Mouse (Mus musculus) T-helper 1 cell (primary cell): ENCODE data around the gene D430019H16Rik.

ENCODE experiments used
- in situ Hi-C: fragments of 300-600 bp; cut with MboI, MseI; formaldehyde crosslinking; loops from one replicate; pipeline ENCODE4 v1.15.1; 2025; ENCODE audit warnings: high pct_unique_total_duplicates

The D430019H16Rik gene

DNA sequence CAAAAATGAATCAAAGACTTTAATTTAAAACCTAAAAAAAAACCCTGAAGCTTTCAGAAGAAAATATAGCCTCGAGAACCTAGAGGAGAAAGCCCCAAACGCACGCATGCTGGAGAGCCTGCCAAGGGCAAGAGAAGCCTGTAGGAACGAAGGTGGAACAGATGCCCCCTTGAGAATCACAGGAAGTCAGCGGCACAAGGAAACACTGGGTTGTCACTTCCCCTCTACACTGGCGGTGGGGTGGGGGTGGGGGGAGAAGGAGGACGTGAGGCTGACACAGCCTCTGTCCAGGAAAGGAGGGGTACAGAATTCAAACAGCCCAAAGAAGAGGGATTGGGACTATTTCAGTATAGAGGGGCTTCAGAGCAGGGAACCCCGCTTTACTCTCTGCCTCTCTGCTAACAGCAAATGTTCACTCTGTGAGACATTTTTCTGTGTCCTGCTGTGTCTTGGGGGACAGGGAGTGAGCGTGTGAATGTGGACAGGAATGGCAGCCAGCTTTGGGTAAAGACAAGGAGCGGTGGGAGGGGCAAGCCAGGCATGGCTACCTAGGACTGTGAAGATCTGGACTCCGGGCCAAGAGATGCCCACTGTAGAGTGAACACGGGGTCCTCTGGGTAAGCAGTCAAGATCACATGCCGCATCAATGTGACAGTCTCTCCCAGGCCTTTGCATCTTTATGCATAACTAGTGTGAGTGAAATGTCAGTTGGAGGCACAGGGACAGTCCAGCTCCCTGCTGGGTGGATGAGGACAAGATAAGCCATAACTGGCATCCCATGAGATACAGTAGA, 82.5 kb downstream of the D430019H16Rik start:
- in situ Hi-C loops, result loop anchor here (5.0 kb wide), 1 partner anchor 1004 kb away; no protein-coding TSS in a partner anchor

DNA sequence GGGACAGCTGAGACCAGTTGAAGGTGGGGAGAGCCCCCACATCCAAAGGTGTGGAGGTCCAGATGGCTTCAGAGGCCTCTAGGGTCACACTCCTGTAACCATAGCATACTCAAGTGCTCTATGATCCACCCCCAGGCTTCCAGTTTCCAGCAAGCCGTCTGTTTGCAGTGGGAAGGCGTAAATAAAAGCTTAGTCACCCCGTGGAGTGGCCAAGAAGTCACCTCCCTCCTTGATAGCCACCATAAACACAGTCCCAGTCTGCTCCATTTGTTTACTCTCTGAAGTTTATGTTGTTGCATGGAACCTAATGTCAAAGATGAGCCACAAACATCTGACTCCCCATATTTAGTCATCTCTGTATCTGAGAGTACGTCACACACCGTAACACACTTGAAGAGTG, 83.5 kb downstream of the D430019H16Rik start:
- in situ Hi-C loops, result loop anchor here (5.0 kb wide), 1 partner anchor 1005 kb away; no protein-coding TSS in a partner anchor

DNA sequence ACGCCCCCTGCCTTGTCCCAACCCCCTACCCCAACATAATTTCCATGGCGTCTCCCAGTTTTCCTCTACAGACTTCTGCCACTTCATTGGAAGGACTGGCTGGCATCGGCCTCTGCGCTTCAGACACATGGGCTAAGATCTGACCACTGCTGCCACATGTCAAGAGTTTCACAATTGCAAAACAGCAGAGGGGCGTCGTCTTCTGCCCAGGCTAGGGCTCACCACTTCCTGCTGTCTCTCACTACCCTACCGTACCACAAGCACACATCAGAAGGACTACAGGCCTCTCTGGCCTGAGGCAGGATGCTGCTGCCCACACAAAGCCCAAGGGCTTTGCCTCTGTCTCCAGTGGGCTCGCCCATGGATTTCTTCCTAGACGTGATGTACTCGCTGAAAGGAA, 86.0 kb downstream of the D430019H16Rik start:
- in situ Hi-C loops, result loop anchor here (5.0 kb wide), 1 partner anchor 1007 kb away; no protein-coding TSS in a partner anchor

DNA sequence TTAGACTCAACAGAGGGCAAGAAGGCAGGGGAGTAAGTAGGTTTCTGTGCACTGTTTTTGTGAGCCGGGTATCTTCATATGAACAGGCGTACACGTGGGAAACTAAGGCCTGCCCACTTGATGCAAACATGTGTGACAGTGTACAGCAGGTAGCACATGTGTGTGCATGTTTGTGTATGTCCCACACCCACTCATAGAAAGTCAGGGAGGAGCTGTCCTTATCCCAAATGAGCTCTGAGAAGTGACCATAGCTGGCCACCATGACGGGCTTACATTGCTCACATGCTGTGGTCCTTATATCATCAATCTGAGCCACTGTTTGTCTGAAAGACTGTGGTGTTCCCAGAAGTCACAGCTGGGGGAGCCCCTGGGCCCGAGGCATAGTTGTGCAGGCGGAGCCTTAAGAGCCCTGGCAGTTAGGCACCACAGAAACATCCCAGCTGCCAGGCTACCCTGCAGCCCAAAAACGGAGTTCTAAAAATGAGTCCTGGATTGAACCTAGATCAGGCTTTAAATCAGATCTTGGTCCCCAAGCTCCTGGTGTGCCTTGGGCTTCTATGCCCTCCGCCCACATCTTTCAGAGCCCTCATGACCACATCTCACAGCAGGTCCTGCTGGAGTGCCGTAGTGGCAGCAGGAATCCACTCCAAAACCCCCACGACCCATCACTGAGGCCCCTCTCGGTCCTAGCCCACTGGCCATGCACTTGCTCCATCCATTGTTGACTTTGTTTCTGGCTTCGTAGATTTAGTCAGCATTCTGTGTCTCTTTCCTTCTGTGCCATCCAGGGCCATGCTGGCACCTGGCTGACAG, 88.1 kb downstream of the D430019H16Rik start:
- in situ Hi-C loops, result no loop called here

DNA sequence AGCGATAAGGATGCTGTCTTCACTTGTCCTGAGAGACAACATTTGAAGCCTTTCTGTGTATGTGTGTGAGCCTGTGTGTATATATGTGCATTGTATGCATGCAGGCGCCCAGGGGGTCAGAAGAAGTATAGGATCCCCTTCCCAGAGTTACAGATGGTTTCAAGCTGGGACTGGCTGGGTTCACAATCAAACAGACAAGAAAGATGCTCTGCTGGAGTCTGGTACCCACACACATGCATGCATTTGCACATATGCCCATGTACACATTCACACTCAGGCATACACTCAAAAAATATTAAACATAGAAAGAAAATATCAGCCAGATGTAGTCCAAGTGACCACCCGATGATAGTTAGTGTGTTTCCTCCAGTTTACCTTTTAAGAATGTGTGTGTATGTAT, 88.9 kb downstream of the D430019H16Rik start:
- in situ Hi-C loops, result no loop called here
